Mouse (Mus musculus) heart, embryonic 16.5 days (tissue): ENCODE results near the gene Prtg. TPM values are rescaled to one million over a fixed set of nuclear protein-coding genes. Genes with fewer than 3 reads are reported as not detected.
A peak's percentile ranks its signal among the peaks of the same experiment; 100 is the strongest.

Experiments
- ATAC-seq: fragments of 200-750 bp; cut with Nextera tagmentation; replicated peaks from 2 replicates; pipeline ENCODE4 v1.8.0; 2017; ENCODE audit warnings: moderate number of reproducible peaks; ENCODE audit not compliant: insufficient read depth, low FRiP score; ENCODE audit errors: extremely low read depth
- H3K27ac ChIP-seq: fragments of 300-500 bp; sonication (generic); 2 replicates; pipeline ENCODE4 v1.5.1; 2014; ENCODE audit warnings: mild to moderate bottlenecking, low read length, control low read depth, moderate library complexity
- H3K27me3 ChIP-seq: fragments of 300-500 bp; sonication (generic); 2 replicates; pipeline ENCODE4 v1.6.1; 2014; ENCODE audit warnings: low read length, mixed read lengths; ENCODE audit not compliant: control insufficient read depth, insufficient read depth
- H3K36me3 ChIP-seq: fragments of 300-500 bp; sonication (generic); 2 replicates; pipeline ENCODE4 v1.6.1; 2014; ENCODE audit not compliant: control insufficient read depth, insufficient read depth
- H3K4me1 ChIP-seq: fragments of 300-500 bp; sonication (generic); 2 replicates; pipeline ENCODE4 v1.6.1; 2014; ENCODE audit warnings: low read length, mixed read lengths; ENCODE audit not compliant: control insufficient read depth, insufficient read depth
- H3K4me2 ChIP-seq: fragments of 300-500 bp; sonication (generic); 2 replicates; pipeline ENCODE4 v1.6.1; 2014; ENCODE audit warnings: low read depth, mild to moderate bottlenecking, control low read depth, low read length
- H3K4me3 ChIP-seq: fragments of 300-500 bp; sonication (generic); 2 replicates; pipeline ENCODE4 v1.5.1; 2014; ENCODE audit warnings: mild to moderate bottlenecking, control low read depth, low read length
- H3K9ac ChIP-seq: fragments of 300-500 bp; sonication (generic); 2 replicates; pipeline ENCODE4 v1.6.1; 2014; ENCODE audit warnings: low read length, control low read depth
- H3K9me3 ChIP-seq: fragments of 300-500 bp; sonication (generic); replicated peaks from 2 replicates; pipeline ENCODE4 v1.6.1; 2016; ENCODE audit warnings: low read length; ENCODE audit not compliant: control insufficient read depth
- WGBS: fragments of 180-500 bp; shearing (Covaris S2); extraction: QIAGEN DNeasy Blood & Tissue Kit; methylation state at CpG from one replicate; pipeline ENCODE4 v1.1.7; 2014; 5-methylcytosine and 5-hydroxymethylcytosine counted together
- polyA plus RNA-seq: library from polyadenylated mRNA; unstranded; fragments of >200 nt; fragmentation: Nextera tagmentation; extraction: Ambion mirVana; gene quantifications from 2 replicates; pipeline ENCODE4 v1.2.1, GENCODE M21; 2015

The Prtg gene
- polyA plus RNA-seq, 1 experiment from 2014 or later = 0.29 TPM

DNA sequence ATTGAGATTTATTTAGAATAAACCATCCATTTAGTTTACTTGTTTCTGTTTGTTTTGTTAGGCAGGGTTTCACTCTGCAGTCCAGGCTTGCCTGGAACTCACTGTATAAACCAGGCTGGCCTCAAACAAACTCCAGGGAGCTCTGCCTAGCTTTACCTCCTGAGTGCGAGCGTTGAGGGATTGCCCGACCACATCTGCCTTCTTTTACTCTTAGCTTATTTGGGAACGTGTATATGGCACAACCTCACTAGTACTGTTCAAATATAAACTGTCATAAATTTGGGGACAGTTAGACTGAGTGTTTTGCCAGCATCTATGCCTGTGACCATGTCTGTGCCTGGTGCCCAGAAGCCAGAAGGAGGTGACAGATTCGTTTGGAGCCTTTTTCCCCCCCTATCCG lies 72.0 kb downstream of the Prtg start:
- H3K27me3 ChIP-seq = no peaks in the 10 kb centered on the region
- peaks cover 15% of the 10 kb centered on the region for H3K4me1 ChIP-seq
- no peak overlapping the region for H3K9ac ChIP-seq
- H3K4me3 ChIP-seq = no peak overlapping the region
- H3K9me3 ChIP-seq = no peaks in the 10 kb centered on the region
- H3K36me3 ChIP-seq = no peaks in the 10 kb centered on the region
- H3K4me2 ChIP-seq = no peak overlapping the region
- 55% methylated on average over 6 of the region's 6 CpGs for WGBS
- no peak for ATAC-seq
- no peak overlapping the region for H3K27ac ChIP-seq

DNA sequence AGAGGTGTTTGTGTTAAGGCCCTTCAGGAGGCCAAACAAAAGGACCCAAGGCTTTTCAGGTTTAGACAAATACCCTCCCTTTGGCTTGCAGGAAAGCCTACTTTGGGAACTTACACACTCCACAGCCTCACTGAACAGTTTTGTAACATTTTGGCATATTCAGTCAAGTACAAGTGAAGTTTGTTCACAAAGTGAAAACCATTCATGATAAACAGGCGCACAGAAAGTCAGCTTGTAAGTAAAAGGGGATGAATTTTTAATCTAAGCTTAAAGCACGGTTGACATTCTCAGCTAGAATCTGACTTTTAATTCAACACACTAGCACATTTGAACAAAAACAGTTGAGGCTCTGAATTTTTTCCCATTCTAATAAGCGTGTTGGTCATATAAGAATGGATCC lies 72.9 kb downstream of the Prtg start:
- no peak for ATAC-seq
- no peak overlapping the region for H3K27ac ChIP-seq
- no peak overlapping the region for H3K4me3 ChIP-seq
- 84% methylated on average over 3 of the region's 3 CpGs for WGBS
- no peak overlapping the region for H3K4me2 ChIP-seq
- no peak overlapping the region for H3K9ac ChIP-seq
- H3K4me1 ChIP-seq = peaks cover 15% of the 10 kb centered on the region
- H3K9me3 ChIP-seq = no peaks in the 10 kb centered on the region
- H3K36me3 ChIP-seq = no peaks in the 10 kb centered on the region
- H3K27me3 ChIP-seq = no peaks in the 10 kb centered on the region

DNA sequence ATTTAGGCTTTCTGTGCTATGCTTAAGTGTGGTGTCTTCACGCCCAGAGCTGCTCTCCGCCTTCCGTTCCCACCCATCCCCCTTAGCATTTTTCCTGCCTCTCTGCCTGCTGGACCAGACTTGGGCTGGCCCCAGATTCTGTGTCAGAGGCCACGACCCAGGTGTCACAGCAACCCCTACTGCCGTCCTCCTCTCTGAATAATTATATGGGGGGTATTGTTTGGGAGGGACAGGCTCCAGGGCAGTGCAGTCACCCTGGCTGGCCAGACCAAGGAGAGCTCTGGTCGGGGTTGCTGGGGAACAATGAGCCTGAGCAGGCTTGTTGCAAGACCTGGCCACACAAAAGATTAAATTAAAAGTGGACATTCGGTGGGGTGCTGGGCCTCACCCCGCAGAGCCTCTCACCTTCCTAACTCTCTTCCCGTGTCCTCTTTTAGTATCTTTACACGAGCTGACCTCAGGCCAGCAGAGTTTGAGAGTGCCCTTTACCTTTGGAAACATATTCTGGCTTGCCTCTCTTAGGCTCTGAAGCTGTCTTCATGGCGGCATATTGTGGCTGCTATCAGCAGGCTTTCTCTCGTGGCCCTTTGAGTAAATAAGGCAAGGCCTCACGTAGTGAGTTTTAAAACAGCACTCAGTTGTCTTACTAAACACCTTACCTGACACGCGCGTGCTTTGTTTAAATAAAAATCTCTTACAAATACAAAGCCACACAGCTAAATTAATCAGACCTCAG lies 73.7 kb downstream of the Prtg start:
- H3K4me2 ChIP-seq = no peak overlapping the region
- peak overlapping the region; percentile 17; the same call in 1 of the 2 replicates for H3K9ac ChIP-seq
- peak overlapping the region; percentile 69 for H3K27ac ChIP-seq
- H3K9me3 ChIP-seq = no peaks in the 10 kb centered on the region
- 0 out of 2 replicates have a peak, but pooled peaks have one; percentile 35 for ATAC-seq
- 36% methylated on average over 16 of the region's 16 CpGs for WGBS
- no peak overlapping the region for H3K4me3 ChIP-seq
- no peaks in the 10 kb centered on the region for H3K27me3 ChIP-seq
- H3K4me1 ChIP-seq = peaks cover 15% of the 10 kb centered on the region
- no peaks in the 10 kb centered on the region for H3K36me3 ChIP-seq

DNA sequence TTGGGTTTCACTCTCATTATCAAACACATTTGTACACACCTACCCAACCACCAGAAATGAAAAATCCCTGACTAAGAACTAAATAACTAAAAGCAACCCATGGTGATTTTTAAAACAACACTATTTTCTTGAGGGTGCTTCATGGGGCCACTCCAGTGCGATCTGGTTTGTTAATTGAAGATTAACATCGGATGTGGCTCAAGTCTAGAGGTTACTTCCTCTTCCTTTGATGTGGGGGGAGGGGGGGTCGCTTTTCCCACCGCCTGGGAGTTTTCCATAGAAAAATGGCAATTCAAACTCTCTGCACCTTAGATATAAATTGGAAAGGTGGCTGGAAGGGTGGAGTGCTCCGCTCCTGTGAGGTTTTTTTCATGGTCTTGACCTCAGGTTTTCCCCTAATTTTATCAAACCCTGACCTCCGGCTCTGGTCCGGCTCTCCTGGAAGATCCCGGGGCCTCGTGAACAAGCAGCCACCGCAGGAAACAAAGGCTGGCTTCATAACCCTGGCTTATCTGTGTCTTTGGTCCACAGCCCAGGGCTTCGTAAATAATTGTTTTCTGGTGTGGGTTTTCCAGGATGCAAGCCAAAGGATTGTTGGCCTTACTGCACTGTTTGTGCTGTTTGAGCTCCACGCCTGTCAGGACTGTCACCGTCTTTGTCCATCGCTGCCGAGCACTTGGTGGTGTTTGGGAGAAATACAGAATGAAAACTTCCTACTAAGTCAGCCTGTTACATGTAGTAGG lies 74.5 kb downstream of the Prtg start:
- ATAC-seq = peak; percentile 72
- no peak overlapping the region; the same call in 1 of the 2 replicates for H3K4me3 ChIP-seq
- H3K27me3 ChIP-seq = no peaks in the 10 kb centered on the region
- H3K4me1 ChIP-seq = peaks cover 15% of the 10 kb centered on the region
- WGBS = 25% methylated on average over 15 of the region's 15 CpGs
- H3K9ac ChIP-seq = peak overlapping the region; percentile 56; the same call in 1 of the 2 replicates
- H3K36me3 ChIP-seq = no peaks in the 10 kb centered on the region
- H3K4me2 ChIP-seq = peak overlapping the region; percentile 40
- peak overlapping the region; percentile 69 for H3K27ac ChIP-seq
- H3K9me3 ChIP-seq = no peaks in the 10 kb centered on the region

DNA sequence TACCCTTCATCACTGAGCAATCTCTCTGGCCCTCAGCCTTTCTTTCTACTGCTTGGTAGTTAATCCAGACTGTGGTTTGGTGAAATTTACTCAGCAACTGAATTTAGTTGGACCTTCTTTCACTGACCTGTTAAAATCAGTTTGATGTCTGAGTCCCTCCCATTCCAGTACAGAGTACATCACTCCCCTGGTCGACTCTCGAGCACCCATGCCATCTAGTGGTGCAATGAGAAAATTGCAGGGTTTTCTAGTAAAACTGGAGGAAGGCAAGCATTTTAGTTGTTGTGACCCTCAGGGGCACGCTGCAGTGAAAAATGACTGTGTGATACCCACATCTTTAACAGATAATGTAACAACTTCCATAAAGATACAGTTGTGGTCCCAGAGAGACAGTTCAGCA lies 77.3 kb downstream of the Prtg start:
- no peaks in the 10 kb centered on the region for H3K36me3 ChIP-seq
- peaks cover 15% of the 10 kb centered on the region for H3K4me1 ChIP-seq
- H3K9ac ChIP-seq = no peak overlapping the region
- H3K9me3 ChIP-seq = no peaks in the 10 kb centered on the region
- no peak; the same call in 1 of the 2 replicates for ATAC-seq
- no peak overlapping the region for H3K4me3 ChIP-seq
- H3K27me3 ChIP-seq = no peaks in the 10 kb centered on the region
- 13% methylated on average over 3 of the region's 3 CpGs for WGBS
- H3K4me2 ChIP-seq = no peak overlapping the region
- no peak overlapping the region for H3K27ac ChIP-seq

DNA sequence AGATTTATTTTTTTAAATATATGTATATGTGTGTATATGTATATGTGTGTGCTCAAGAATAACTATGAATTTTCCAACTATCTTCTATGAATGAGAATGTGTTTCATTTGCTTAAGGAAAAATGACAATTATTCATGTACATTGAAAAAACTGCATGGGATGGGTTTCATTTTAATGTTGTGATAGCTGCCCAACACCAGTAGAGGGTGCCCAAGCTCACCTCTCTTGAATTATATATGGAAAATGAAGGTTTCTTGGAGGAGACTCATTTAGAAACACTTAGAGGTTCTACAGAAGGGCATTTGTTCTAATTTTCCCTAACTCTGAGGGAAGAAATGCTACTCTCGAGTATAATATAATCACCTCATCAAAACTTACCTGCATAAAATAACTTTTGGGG lies 83.1 kb downstream of the Prtg start:
- WGBS = 78% methylated on average over 1 of the region's 1 CpGs
- H3K36me3 ChIP-seq = no peaks in the 10 kb centered on the region
- no peak for ATAC-seq
- H3K27me3 ChIP-seq = no peaks in the 10 kb centered on the region
- no peak overlapping the region for H3K4me3 ChIP-seq
- no peak overlapping the region for H3K4me2 ChIP-seq
- no peak overlapping the region for H3K27ac ChIP-seq
- no peaks in the 10 kb centered on the region for H3K4me1 ChIP-seq
- H3K9me3 ChIP-seq = 0 out of 2 replicates have a peak, but pooled peaks cover under 1% of the 10 kb centered on the region
- no peak overlapping the region for H3K9ac ChIP-seq

DNA sequence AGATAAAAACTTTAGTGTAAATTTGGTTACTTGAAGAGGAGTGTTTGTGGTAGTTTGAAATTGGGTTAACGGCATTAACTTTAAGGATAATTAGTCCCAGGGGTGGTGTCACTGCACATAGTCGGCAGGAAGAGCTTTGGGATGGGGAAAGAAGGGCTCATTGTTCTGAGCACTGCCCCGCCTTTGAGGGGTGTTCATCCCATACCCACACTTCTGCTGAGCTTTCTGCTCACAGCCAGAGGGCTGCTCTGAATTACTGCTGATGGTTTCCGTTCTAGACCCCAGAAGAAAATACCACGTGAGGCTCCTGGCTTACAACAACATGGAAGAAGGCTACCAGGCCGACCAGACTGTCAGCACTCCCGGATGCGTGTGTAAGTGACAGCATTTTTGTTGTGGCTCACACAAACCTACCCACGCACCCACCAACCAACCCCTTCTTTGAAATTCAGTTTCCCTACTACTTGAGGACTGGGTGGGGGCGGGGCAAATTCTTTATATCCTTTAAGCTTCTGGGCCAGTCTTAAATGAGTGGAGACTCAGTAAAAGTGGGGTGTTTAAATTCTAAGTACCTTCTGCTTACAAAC lies 83.9 kb downstream of the Prtg start:
- Histone ChIP-seq H3K27me3 (no peaks in the 10 kb centered on the region), H3K4me3 (no peak overlapping the region), H3K36me3 (no peaks in the 10 kb centered on the region), H3K4me1 (no peaks in the 10 kb centered on the region), H3K4me2 (no peak overlapping the region), H3K27ac (no peak overlapping the region), H3K9ac (no peak overlapping the region), H3K9me3 (0 out of 2 replicates have a peak, but pooled peaks cover 2% of the 10 kb centered on the region)
- ATAC-seq = no peak
- 77% methylated on average over 10 of the region's 10 CpGs for WGBS

DNA sequence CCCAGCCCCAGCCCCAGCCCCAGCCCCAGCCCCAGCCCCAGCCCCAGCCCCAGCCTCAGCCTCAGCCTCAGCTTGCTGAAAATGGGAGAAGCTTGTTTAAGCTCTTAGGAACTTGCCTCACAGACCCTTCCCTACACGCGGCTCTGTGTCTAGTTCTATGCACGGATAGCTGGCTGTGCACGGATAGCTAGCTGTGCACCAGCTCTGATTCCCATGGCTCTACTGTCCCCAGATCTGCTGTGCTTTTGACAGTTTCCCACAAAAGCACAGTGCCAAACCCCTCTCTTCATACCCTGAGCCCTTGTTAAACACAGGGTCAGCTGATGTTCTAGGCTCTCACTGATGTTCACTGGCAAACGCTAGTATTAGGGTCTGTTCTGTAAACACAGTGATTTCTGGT lies 86.1 kb downstream of the Prtg start:
- no peak overlapping the region for H3K9ac ChIP-seq
- 0 out of 2 replicates have a peak, but pooled peaks cover 2% of the 10 kb centered on the region for H3K9me3 ChIP-seq
- no peak overlapping the region for H3K4me3 ChIP-seq
- no peaks in the 10 kb centered on the region for H3K36me3 ChIP-seq
- H3K4me1 ChIP-seq = no peaks in the 10 kb centered on the region
- H3K27ac ChIP-seq = no peak overlapping the region
- WGBS = 85% methylated on average over 5 of the region's 5 CpGs
- ATAC-seq = no peak
- no peak overlapping the region for H3K4me2 ChIP-seq
- no peaks in the 10 kb centered on the region for H3K27me3 ChIP-seq
